15 mouse cellular contexts compared by ENCODE assay signal in genomic region chr11:74737861-74738260, GRCm38 (mm10).
"Had no signal": no experiment of that assay in that cellular context is flagged by ENCODE, and none has a peak within 500 bp of the region (broad histone marks: within the 10 kb centered on the region; RNA-seq: fewer than 3 reads in every experiment).

No protein-coding gene starts in this region.

- H3K9ac ChIP-seq: lung, embryonic 15.5 days; midbrain, embryonic 13.5 days; midbrain, embryonic 15.5 days; neural tube, embryonic 12.5 days had no signal

- H3K4me1 ChIP-seq: lung, embryonic 15.5 days; megakaryocyte, embryonic 14.5 days; midbrain, embryonic 15.5 days had no signal

- H3K27ac ChIP-seq: lung, embryonic 15.5 days; macrophage; midbrain, embryonic 13.5 days; midbrain, embryonic 15.5 days; neural tube, embryonic 12.5 days had no signal

- H3K9me3 ChIP-seq: lung, embryonic 15.5 days; midbrain, embryonic 15.5 days; neural tube, embryonic 12.5 days had no signal

- H3K4me3 ChIP-seq: lung, embryonic 15.5 days; megakaryocyte, embryonic 14.5 days; midbrain, embryonic 13.5 days; midbrain, embryonic 15.5 days; neural tube, embryonic 12.5 days had no signal

- H3K4me2 ChIP-seq: lung, embryonic 15.5 days; midbrain, embryonic 11.5 days; midbrain, embryonic 13.5 days; midbrain, embryonic 15.5 days; neural tube, embryonic 12.5 days had no signal

- ATAC-seq: lung, postnatal 0 days; midbrain, embryonic 13.5 days; midbrain, embryonic 15.5 days had no signal

- H3K27me3 ChIP-seq: lung, embryonic 15.5 days; midbrain, embryonic 13.5 days; midbrain, embryonic 15.5 days; neural tube, embryonic 12.5 days had no signal

- DNase-seq: lung, adult 2 months; lung, postnatal 14 days; lung, postnatal 36 days; right cerebral cortex, postnatal 14 days; thymus, adult 18-20 months; thymus, postnatal 14 days; thymus, postnatal 36 days had no signal

- H3K36me3 ChIP-seq: lung, embryonic 15.5 days; midbrain, embryonic 13.5 days; midbrain, embryonic 15.5 days; neural tube, embryonic 12.5 days had no signal
